Mouse (Mus musculus): ENCODE measurements around the gene Olfr322. TPM values are rescaled to one million over a fixed set of nuclear protein-coding genes. Genes with fewer than 3 reads are reported as not detected.

The Olfr322 gene
- polyA plus RNA-seq, 2 experiments = 0.07 TPM; not detected in 1

- H3K27ac ChIP-seq = no peak overlapping the region
- WGBS (ENCODE audit: insufficient replicate concordance) = 84% methylated on average over 3 of the region's 3 CpGs
- no peaks in the 10 kb centered on the region for H3K27me3 ChIP-seq (ENCODE audit: control insufficient read depth, insufficient read depth, low read length)
- ATAC-seq (ENCODE audit: insufficient read depth) (no peak), DNase-seq (ENCODE audit: low read depth in 3 of 3, low spot score in 3 of 3) (no peak)
- no peak overlapping the region for H3K9ac ChIP-seq (replicated peaks)
- no peaks in the 10 kb centered on the region for H3K9me3 ChIP-seq (ENCODE audit: control insufficient read depth, low read length)
- H3K4me1 ChIP-seq (replicated peaks; ENCODE audit: control insufficient read depth in 2 of 2, insufficient read depth in 2 of 2, low read length in 1 of 2) = no peaks in the 10 kb centered on the region
- H3K4me3 ChIP-seq (ENCODE audit: insufficient read depth in 1 of 2, low read depth in 2 of 2, low read length in 2 of 2) = no peak overlapping the region
- peaks cover 20% of the 10 kb centered on the region for H3K36me3 ChIP-seq (replicated peaks; ENCODE audit: control insufficient read depth, insufficient read depth, low read depth)
- no peak for TF ChIP-seq EP300 (IDR thresholded peaks at IDR 0.05; ENCODE audit: low read depth)
- no peak for TF ChIP-seq CTCF (IDR thresholded peaks at IDR 0.05; ENCODE audit: low read depth)
- H3K4me2 ChIP-seq (ENCODE audit: low read depth) = no peak overlapping the region
Observed at GRCm38 (mm10) chr11:58655151-58655550, 3.4 kb upstream of the Olfr322 start.

DNA sequence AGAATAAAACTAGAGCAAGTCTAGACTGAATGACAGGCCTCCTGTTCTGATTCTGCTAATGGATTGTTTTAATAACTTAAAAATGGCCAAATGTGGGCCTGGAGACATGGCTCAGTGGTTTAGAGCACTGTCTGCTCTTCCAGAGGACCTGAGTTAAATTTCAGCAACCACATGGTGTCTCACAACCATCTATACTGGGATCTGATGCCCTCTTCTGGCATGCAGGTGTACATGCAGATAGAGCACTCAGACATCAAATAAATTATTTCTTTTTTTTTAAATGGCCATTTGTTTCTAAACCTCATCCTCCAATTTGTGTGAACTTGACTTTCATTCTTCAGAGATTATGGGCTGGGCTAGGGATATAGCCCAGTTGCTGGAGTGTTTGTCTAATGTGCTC is 10.7 kb downstream of the Olfr322 start:
- Histone ChIP-seq H3K27me3 (ENCODE audit: control insufficient read depth, insufficient read depth, low read length) (no peaks in the 10 kb centered on the region), H3K4me3 (ENCODE audit: insufficient read depth in 1 of 2, low read depth in 2 of 2, low read length in 2 of 2) (no peak overlapping the region), H3K4me2 (ENCODE audit: low read depth) (no peak overlapping the region), H3K9me3 (ENCODE audit: control insufficient read depth, low read length) (no peaks in the 10 kb centered on the region), H3K36me3 (replicated peaks; ENCODE audit: control insufficient read depth, insufficient read depth, low read depth) (no peaks in the 10 kb centered on the region), H3K27ac (no peak overlapping the region), H3K4me1 (replicated peaks; ENCODE audit: control insufficient read depth in 2 of 2, insufficient read depth in 2 of 2, low read length in 1 of 2) (no peaks in the 10 kb centered on the region), H3K9ac (replicated peaks) (no peak overlapping the region)
- TF ChIP-seq CTCF (IDR thresholded peaks at IDR 0.05; ENCODE audit: low read depth) (peak; percentile 10; the same call in 1 of the 2 replicates), EP300 (IDR thresholded peaks at IDR 0.05; ENCODE audit: low read depth) (no peak)
- ATAC-seq (ENCODE audit: insufficient read depth) (no peak), DNase-seq (ENCODE audit: low read depth in 3 of 3, low spot score in 3 of 3) (no peak)

DNA sequence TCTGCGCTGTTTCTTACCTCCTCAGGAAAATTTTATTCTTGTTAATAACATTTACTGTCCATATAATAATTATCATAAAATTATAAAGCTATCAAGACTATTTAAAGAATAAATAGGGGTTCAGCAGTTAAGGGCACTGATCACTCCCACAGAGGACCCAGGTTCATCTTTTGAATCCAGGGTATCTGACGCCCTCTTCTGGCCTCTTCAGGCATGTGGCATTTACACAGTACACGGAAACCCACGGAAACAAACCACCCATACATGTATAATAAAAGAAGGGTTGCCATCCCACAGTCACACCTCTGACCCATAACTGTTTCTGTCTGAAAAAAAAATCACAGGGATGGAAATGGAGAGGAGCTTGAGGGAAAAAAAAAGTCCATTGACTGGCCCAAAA is 13.2 kb downstream of the Olfr322 start:
- Histone ChIP-seq H3K4me3 (ENCODE audit: insufficient read depth in 1 of 2, low read depth in 2 of 2, low read length in 2 of 2) (no peak overlapping the region), H3K36me3 (replicated peaks; ENCODE audit: control insufficient read depth, insufficient read depth, low read depth) (no peaks in the 10 kb centered on the region), H3K9me3 (ENCODE audit: control insufficient read depth, low read length) (no peaks in the 10 kb centered on the region), H3K4me2 (ENCODE audit: low read depth) (no peak overlapping the region), H3K9ac (replicated peaks) (no peak overlapping the region), H3K27me3 (ENCODE audit: control insufficient read depth, insufficient read depth, low read length) (no peaks in the 10 kb centered on the region), H3K4me1 (replicated peaks; ENCODE audit: control insufficient read depth in 2 of 2, insufficient read depth in 2 of 2, low read length in 1 of 2) (no peaks in the 10 kb centered on the region), H3K27ac (no peak overlapping the region)
- no peak for ATAC-seq (ENCODE audit: insufficient read depth)
- no peak for DNase-seq (ENCODE audit: low read depth in 3 of 3, low spot score in 3 of 3)
- peak; percentile 32; the same call in 1 of the 2 replicates for TF ChIP-seq CTCF (IDR thresholded peaks at IDR 0.05; ENCODE audit: low read depth)
- TF ChIP-seq EP300 (IDR thresholded peaks at IDR 0.05; ENCODE audit: low read depth) = no peak
- 40% methylated on average over 4 of the region's 4 CpGs for WGBS (ENCODE audit: insufficient replicate concordance)

- Histone ChIP-seq H3K27ac (no peak within 1 kb of the TSS), H3K36me3 (replicated peaks; ENCODE audit: control insufficient read depth, insufficient read depth, low read depth) (no peaks in the 10 kb centered on the region), H3K4me3 (ENCODE audit: insufficient read depth in 1 of 2, low read depth in 2 of 2, low read length in 2 of 2) (no peak within 1 kb of the TSS), H3K4me2 (ENCODE audit: low read depth) (no peak within 1 kb of the TSS), H3K9me3 (ENCODE audit: control insufficient read depth, low read length) (no peaks in the 10 kb centered on the region), H3K9ac (replicated peaks) (no peak within 1 kb of the TSS), H3K4me1 (replicated peaks; ENCODE audit: control insufficient read depth in 2 of 2, insufficient read depth in 2 of 2, low read length in 1 of 2) (no peaks in the 10 kb centered on the region), H3K27me3 (ENCODE audit: control insufficient read depth, insufficient read depth, low read length) (no peaks in the 10 kb centered on the region)
- WGBS (ENCODE audit: insufficient replicate concordance) = 59% methylated on average over 1 of the region's 1 CpGs
- TF ChIP-seq EP300 (IDR thresholded peaks at IDR 0.05; ENCODE audit: low read depth) = no peak
- TF ChIP-seq CTCF (IDR thresholded peaks at IDR 0.05; ENCODE audit: low read depth) = no peak
- DNase-seq (ENCODE audit: low read depth in 3 of 3, low spot score in 3 of 3) = no peak
- no peak for ATAC-seq (ENCODE audit: insufficient read depth)
Observed at GRCm38 (mm10) chr11:58680799-58681198, 22.2 kb downstream of the Olfr322 start, which contains the start of gene Olfr320. Olfr320 (plus strand) TSS chr11:58681099.

GRCm38 (mm10) chr11:58698862-58699261 is 40.3 kb downstream of the Olfr322 start, which contains the start of gene Olfr319:
Olfr319 (plus strand) TSS chr11:58699162.
- Histone ChIP-seq H3K27ac (no peak within 1 kb of the TSS), H3K4me3 (ENCODE audit: insufficient read depth in 1 of 2, low read depth in 2 of 2, low read length in 2 of 2) (no peak within 1 kb of the TSS), H3K9ac (replicated peaks) (no peak within 1 kb of the TSS), H3K27me3 (ENCODE audit: control insufficient read depth, insufficient read depth, low read length) (no peaks in the 10 kb centered on the region), H3K4me1 (replicated peaks; ENCODE audit: control insufficient read depth in 2 of 2, insufficient read depth in 2 of 2, low read length in 1 of 2) (no peaks in the 10 kb centered on the region), H3K36me3 (replicated peaks; ENCODE audit: control insufficient read depth, insufficient read depth, low read depth) (no peaks in the 10 kb centered on the region), H3K9me3 (ENCODE audit: control insufficient read depth, low read length) (no peaks in the 10 kb centered on the region), H3K4me2 (ENCODE audit: low read depth) (no peak within 1 kb of the TSS)
- no peak for DNase-seq (ENCODE audit: low read depth in 3 of 3, low spot score in 3 of 3)
- TF ChIP-seq CTCF (IDR thresholded peaks at IDR 0.05; ENCODE audit: low read depth) = no peak
- TF ChIP-seq EP300 (IDR thresholded peaks at IDR 0.05; ENCODE audit: low read depth) = no peak
- no peak for ATAC-seq (ENCODE audit: insufficient read depth)
- WGBS (ENCODE audit: insufficient replicate concordance) = 54% methylated on average over 3 of the region's 3 CpGs

Measured in liver, embryonic 14.5 days (tissue).